Mouse (Mus musculus): ENCODE results near the gene Ddr1. TPM values are rescaled to one million over a fixed set of nuclear protein-coding genes. Genes with fewer than 3 reads are reported as not detected.
A peak's percentile ranks its signal among the peaks of the same experiment; 100 is the strongest.

Ddr1 gene
- total RNA-seq, 2 experiments from 2014 or later, result 13.4 to 15.9 TPM

GRCm38 (mm10) chr17:35716114-35716513, 11.7 kb upstream of the Ddr1 start:
- Histone ChIP-seq H3K4me3 (no peak overlapping the region), H3K27ac (no peak overlapping the region)
- DNase-seq, result no peak
- TF ChIP-seq CTCF (IDR thresholded peaks at IDR 0.05), result no peak
- intact Hi-C loops (cut with DNase I), result no loop called here

GRCm38 (mm10) chr17:35710705-35711347, 6.4 kb upstream of the Ddr1 start:
- intact Hi-C loops (cut with DNase I), result no loop called here
- H3K4me3 ChIP-seq, result no peak overlapping the region
- H3K27ac ChIP-seq, result no peak overlapping the region
- no peak for TF ChIP-seq CTCF (IDR thresholded peaks at IDR 0.05)
- DNase-seq, result no peak

DNA sequence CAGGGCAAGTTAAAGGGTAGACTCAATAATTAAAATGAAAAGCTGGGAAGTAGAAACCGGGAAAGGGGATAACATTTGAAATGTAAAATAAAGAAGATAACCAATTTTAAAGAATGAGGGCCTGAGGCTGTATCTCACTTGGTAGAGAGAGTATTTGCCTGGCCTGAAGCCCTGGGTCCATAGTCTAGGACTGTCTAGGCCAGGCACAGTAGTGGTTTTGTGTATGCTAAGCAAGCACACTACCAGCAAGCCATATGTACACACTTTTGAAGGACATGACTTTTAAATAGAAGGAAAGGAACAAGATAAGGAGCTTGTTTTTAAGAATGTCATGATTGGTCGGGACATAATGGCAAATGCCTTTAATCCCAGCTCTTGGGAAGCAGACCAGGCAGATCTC, 4.2 kb upstream of the Ddr1 start:
- intact Hi-C loops (cut with DNase I), result no loop called here
- H3K4me3 ChIP-seq, result no peak overlapping the region
- H3K27ac ChIP-seq, result no peak overlapping the region
- TF ChIP-seq CTCF (IDR thresholded peaks at IDR 0.05), result no peak
- no peak for DNase-seq

DNA sequence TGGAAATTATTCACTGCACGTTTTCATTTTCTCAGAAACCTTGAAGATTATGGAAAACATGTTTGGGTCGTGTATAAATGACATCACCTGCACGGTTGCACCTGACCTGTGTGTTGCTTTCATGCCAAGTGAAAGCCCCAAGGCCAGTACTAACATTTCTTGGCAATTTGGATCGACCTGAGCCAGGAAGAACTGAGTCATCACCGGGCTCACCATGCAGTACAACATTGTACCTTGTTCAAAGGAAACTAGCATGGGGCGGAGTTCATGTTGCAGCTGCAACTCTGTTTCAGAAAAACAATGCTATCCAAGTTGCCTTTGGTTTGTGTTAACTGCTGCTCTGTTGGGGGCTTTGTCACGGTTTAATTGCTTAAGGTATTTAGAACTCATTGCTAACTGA, 3.5 kb upstream of the Ddr1 start:
- TF ChIP-seq CTCF (IDR thresholded peaks at IDR 0.05), result no peak
- intact Hi-C loops (cut with DNase I), result loop anchor here (2.0 kb wide), 2 partner anchors 17 to 29 kb away; no protein-coding TSS in a partner anchor
- Histone ChIP-seq H3K27ac (no peak overlapping the region), H3K4me3 (no peak overlapping the region)
- no peak for DNase-seq

DNA sequence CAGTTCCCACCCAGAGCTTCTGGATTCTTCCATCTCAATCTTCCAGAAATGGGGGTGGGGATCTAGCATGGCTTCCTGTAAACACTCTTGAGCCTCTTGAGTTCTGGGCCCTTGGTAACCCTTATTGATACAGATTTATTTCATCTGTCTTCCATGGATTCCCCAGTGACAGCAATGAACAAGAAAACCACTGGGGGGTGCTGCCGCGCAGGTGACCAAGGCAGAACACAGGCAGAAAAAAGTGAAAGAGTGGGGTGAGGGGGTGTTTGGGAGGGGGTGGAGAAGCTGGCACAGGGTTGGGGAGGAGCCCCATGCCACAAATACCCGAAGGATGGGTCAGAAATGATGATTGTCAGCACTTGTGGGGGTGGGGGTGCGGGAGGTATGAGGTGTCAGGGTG, 1.4 kb upstream of the Ddr1 start:
- TF ChIP-seq CTCF (IDR thresholded peaks at IDR 0.05), result peak; percentile 66

GRCm38 (mm10) chr17:35703751-35704271, 610 bp downstream of the Ddr1 start:
- no peak overlapping the region for H3K4me3 ChIP-seq
- peak; percentile 34 for DNase-seq
- peak overlapping the region; percentile 63; the same call in 1 of the 2 replicates for H3K27ac ChIP-seq
- intact Hi-C loops (cut with DNase I), result no loop called here
- no peak for TF ChIP-seq CTCF (IDR thresholded peaks at IDR 0.05)

More for the DNA sequence above, 1.4 kb upstream of the Ddr1 start:
- Histone ChIP-seq H3K27ac (peak overlapping the region; percentile 55), H3K4me3 (no peak overlapping the region)
- peak; percentile 65 for DNase-seq
- intact Hi-C loops (cut with DNase I), result loop anchor here (2.0 kb wide), 2 partner anchors 19 to 31 kb away; no protein-coding TSS in a partner anchor

- Histone ChIP-seq H3K4me3 (no peak overlapping the region), H3K27ac (no peak overlapping the region; the same call in 1 of the 2 replicates)
- no peak for DNase-seq
- TF ChIP-seq CTCF (IDR thresholded peaks at IDR 0.05), result no peak
- intact Hi-C loops (cut with DNase I), result no loop called here
Observed at GRCm38 (mm10) chr17:35703065-35703464, 1.4 kb downstream of the Ddr1 start.

GRCm38 (mm10) chr17:35702605-35703004, 1.8 kb downstream of the Ddr1 start:
- Histone ChIP-seq H3K27ac (peak overlapping the region; percentile 98), H3K4me3 (peak overlapping the region; percentile 84; the same call in 1 of the 2 replicates)
- no peak for TF ChIP-seq CTCF (IDR thresholded peaks at IDR 0.05)
- DNase-seq, result no peak
- intact Hi-C loops (cut with DNase I), result no loop called here

GRCm38 (mm10) chr17:35701978-35702461, 2.4 kb downstream of the Ddr1 start:
- no peak for TF ChIP-seq CTCF (IDR thresholded peaks at IDR 0.05)
- Histone ChIP-seq H3K27ac (peak overlapping the region; percentile 98), H3K4me3 (peak overlapping the region; percentile 84)
- DNase-seq, result peak; percentile 65
- intact Hi-C loops (cut with DNase I), result no loop called here

- Histone ChIP-seq H3K4me3 (peak overlapping the region; percentile 84), H3K27ac (peak overlapping the region; percentile 98)
- peak; percentile 63 for DNase-seq
- intact Hi-C loops (cut with DNase I), result no loop called here
- TF ChIP-seq CTCF (IDR thresholded peaks at IDR 0.05), result no peak
Observed at GRCm38 (mm10) chr17:35701203-35701977, 3.0 kb downstream of the Ddr1 start.

DNA sequence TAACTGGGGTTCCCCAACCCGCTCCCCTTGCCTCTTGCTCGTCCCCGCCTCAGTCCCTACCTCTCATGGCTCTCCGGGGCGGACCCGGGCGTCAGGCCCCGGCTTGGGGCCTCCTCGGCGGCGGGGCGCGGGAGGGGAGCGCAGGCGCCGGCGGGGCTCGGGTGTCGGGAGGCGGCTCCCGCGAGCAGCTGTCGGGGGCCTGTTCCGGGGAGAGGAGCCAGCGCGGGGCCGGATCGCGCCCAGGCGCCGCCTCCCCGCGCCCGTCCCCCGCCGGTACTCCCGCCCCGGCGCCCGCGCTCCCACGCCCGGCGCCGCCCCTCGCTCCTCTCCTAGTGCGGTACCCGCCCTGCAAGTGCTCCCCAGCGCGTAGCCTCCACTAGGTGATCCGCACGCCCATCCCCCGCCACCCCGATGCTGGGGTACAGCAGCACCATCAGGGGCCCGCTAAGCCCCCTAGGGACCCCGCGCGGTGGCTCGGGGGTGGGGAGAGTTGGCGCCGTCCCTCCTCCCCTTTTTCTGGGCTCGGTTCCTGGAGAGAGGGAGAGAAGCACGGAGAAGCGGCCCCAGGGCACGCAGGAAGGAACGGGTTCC, 4.0 kb downstream of the Ddr1 start:
- H3K27ac ChIP-seq, result peak overlapping the region; percentile 98
- H3K4me3 ChIP-seq, result peak overlapping the region; percentile 84
- intact Hi-C loops (cut with DNase I), result no loop called here
- no peak for TF ChIP-seq CTCF (IDR thresholded peaks at IDR 0.05)
- peak; percentile 95 for DNase-seq

- peak; percentile 93 for DNase-seq
- Histone ChIP-seq H3K27ac (peak overlapping the region; percentile 98), H3K4me3 (peak overlapping the region; percentile 84)
- TF ChIP-seq CTCF (IDR thresholded peaks at IDR 0.05), result no peak
- intact Hi-C loops (cut with DNase I), result loop anchor here (2.0 kb wide), 1 partner anchor 27 kb away; the partner anchor contains the start of gene Gtf2h4
Observed at GRCm38 (mm10) chr17:35699919-35700318, 4.5 kb downstream of the Ddr1 start.

All from gastrocnemius, adult 2 months (tissue).